Mouse (Mus musculus) lung, postnatal 0 days (tissue): ENCODE results near the gene Thsd7a.

Source experiments
- CTCF ChIP-seq: IDR thresholded peaks from 2 replicates; pipeline ENCODE4 v1.5.1; 2016; ENCODE audit warnings: antibody characterized with exemption, mild to moderate bottlenecking
- EP300 ChIP-seq: IDR thresholded peaks from 2 replicates; pipeline ENCODE4 v1.6.1; 2016; ENCODE audit warnings: antibody characterized with exemption, mild to moderate bottlenecking, control low read depth

GRCm38 (mm10) chr6:12572202-12572601 lies 177.0 kb downstream of the Thsd7a start:
- TF ChIP-seq CTCF (no peak), EP300 (no peak)
